Mouse (Mus musculus) liver (tissue): ENCODE measurements at regions not wholly inside any gene's neighbourhood (a gene's known extent, or its start where the extent isn't known, plus 50 kb on each side); places are given as distances from the start of the nearest gene placed in this dataset.
"Not testable (repeated sequence)": the region's sequence is repeated elsewhere in the genome, so short reads cannot be mapped to it uniquely, and the experiment has no call there.

ENCODE experiments used
- DNase-seq: peaks from one replicate; pipeline ENCODE4 v3.0.0-alpha.2; 2020; ENCODE audit warnings: mixed read lengths

GRCm38 (mm10) chr3:149090103-149090502 lies 99.7 kb upstream of the Adgrl2 start:
- DNase-seq: no peak

GRCm38 (mm10) chr3:149088621-149089128 lies 98.3 kb upstream of the Adgrl2 start:
- peak; percentile 20 for DNase-seq

- no peak for DNase-seq
Measured at GRCm38 (mm10) chr3:149087488-149087887, 97.1 kb upstream of the Adgrl2 start.

GRCm38 (mm10) chr3:149086704-149087103 lies 96.3 kb upstream of the Adgrl2 start:
- no peak for DNase-seq

GRCm38 (mm10) chr3:149086086-149086485 lies 95.7 kb upstream of the Adgrl2 start:
- no peak for DNase-seq

- peak; percentile 12 for DNase-seq
Measured at GRCm38 (mm10) chr3:149084861-149085598, 94.7 kb upstream of the Adgrl2 start.

GRCm38 (mm10) chr3:149083391-149083790 lies 93.0 kb upstream of the Adgrl2 start:
- peak; percentile 26 for DNase-seq

GRCm38 (mm10) chr3:149078881-149079280 lies 88.5 kb upstream of the Adgrl2 start:
- DNase-seq: no peak

- DNase-seq: no peak
Measured at GRCm38 (mm10) chr3:149076928-149077551, 86.7 kb upstream of the Adgrl2 start.

GRCm38 (mm10) chr3:149075488-149075851 lies 85.1 kb upstream of the Adgrl2 start:
- DNase-seq: no peak

GRCm38 (mm10) chr3:149074658-149075487 lies 84.5 kb upstream of the Adgrl2 start:
- DNase-seq: no peak

GRCm38 (mm10) chr3:149070201-149070600 lies 79.8 kb upstream of the Adgrl2 start:
- DNase-seq: no peak

GRCm38 (mm10) chr3:149069436-149069835 lies 79.1 kb upstream of the Adgrl2 start:
- no peak for DNase-seq

- no peak for DNase-seq
Measured at GRCm38 (mm10) chr3:149068821-149069220, 78.5 kb upstream of the Adgrl2 start.

- no peak for DNase-seq
Measured at GRCm38 (mm10) chr3:149067758-149068157, 77.4 kb upstream of the Adgrl2 start.

GRCm38 (mm10) chr3:149055077-149055476 lies 64.7 kb upstream of the Adgrl2 start:
- DNase-seq: no peak

GRCm38 (mm10) chr3:149052295-149052902 lies 62.0 kb upstream of the Adgrl2 start:
- not testable (repeated sequence) for DNase-seq

GRCm38 (mm10) chr3:149045343-149045742 lies 55.0 kb upstream of the Adgrl2 start:
- no peak for DNase-seq

GRCm38 (mm10) chr3:149043901-149044300 lies 53.5 kb upstream of the Adgrl2 start:
- no peak for DNase-seq

- no peak for DNase-seq
Measured at GRCm38 (mm10) chr3:149042527-149042926, 52.2 kb upstream of the Adgrl2 start.

- DNase-seq: no peak
Measured at GRCm38 (mm10) chr3:149041188-149041587, 50.8 kb upstream of the Adgrl2 start.
